ENCODE assay signal across 24 mouse cellular contexts in the genomic region with DNA sequence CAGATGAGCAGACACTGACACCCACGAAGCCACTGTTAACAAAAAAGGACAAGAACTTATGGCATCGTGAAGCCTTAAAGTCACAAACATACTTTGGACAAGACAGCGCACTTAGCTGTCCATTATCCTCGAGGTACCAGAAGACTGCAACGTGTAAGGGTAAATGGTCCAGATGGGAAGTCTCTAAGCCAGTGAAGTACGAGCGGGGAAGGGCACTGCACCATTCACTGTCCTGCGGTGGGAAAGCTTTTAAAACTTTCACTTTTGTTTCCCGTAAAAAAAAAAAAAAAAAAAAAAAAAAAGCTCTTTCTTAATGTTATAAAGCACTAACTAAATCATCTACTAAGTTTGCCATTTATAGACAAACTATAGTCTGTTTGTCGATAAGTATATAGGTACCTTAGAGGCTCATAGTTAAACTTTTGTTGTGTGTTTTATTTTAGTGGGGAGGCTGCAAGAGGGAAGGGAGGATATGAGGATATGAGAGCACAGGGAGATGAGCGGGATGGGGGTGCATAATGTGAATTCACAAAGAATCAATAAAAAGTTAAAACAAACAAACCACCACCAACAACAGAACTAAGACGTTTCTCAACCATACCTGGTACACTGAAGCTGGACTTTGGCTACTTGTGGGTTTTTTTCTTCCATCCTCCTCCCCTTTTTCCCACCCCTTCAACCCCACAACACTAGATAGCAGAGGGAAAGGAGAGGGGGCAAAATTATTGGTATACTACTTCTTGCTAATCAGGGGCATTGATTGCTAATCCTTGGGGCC.
A peak's percentile ranks its signal among the peaks of the same experiment; 100 is the strongest.
DNase-seq lines count a peak whose midpoint lies in the region; ATAC-seq and TF ChIP-seq lines count a peak whose summit lies in the region.
"Had no signal": no experiment of that assay in that cellular context is flagged by ENCODE, and none has a peak within 500 bp of the region (broad histone marks: within the 10 kb centered on the region; RNA-seq: fewer than 3 reads in every experiment).

No protein-coding gene starts in this region.

- TF ChIP-seq CTCF in liver, adult 2 months (IDR thresholded peaks at IDR 0.05; ENCODE audit: low read depth, low read length) = no peak
- TF ChIP-seq CTCF in CH12.LX (conservative IDR thresholded peaks at IDR 0.05 in 1 of 2, IDR thresholded peaks at IDR 0.05 in 1 of 2; ENCODE audit: low read depth in 2 of 2, low read length in 2 of 2) = no peak

- no peak for TF ChIP-seq EP300 in CH12.LX (IDR thresholded peaks at IDR 0.05; ENCODE audit: low read length)

- no peak overlapping the region for H3K4me2 ChIP-seq in liver, embryonic 12.5 days
- 0 out of 2 replicates have a peak overlapping the region, but pooled peaks have one; percentile 4 for H3K4me2 ChIP-seq in CH12.LX (ENCODE audit: insufficient read depth, low read depth, poor library complexity, severe bottlenecking)
- no peak overlapping the region for H3K4me2 ChIP-seq in forebrain, embryonic 12.5 days
- H3K4me2 ChIP-seq: embryonic facial prominence, embryonic 12.5 days; hindbrain, embryonic 13.5 days had no signal

- in situ Hi-C loops in CH12.LX (cut with MboI; ENCODE audit: low pct_ligation_motif_present, low pct_unique_long_range_greater_than_20kb, low sequenced_read_pairs) = no loop called here

- 54% methylated on average over 12 of the region's 12 CpGs for WGBS in liver, adult 2 months
- WGBS in liver, embryonic 12.5 days (ENCODE audit: insufficient replicate concordance) = 84% methylated on average over 12 of the region's 12 CpGs
- 90% methylated on average over 12 of the region's 12 CpGs for WGBS in forebrain, embryonic 12.5 days

- dilution Hi-C loops in CH12.LX (cut with MboI; ENCODE audit: extremely low pct_ligation_motif_present, extremely low pct_unique_long_range_greater_than_20kb, low sequenced_read_pairs) = no loop called here

- no peak overlapping the region for H3K9ac ChIP-seq in liver, adult 2 months (ENCODE audit: low read depth, low read length)
- no peak overlapping the region for H3K9ac ChIP-seq in liver, embryonic 12.5 days
- no peak overlapping the region for H3K9ac ChIP-seq in CH12.LX (ENCODE audit: insufficient read depth, low read depth)
- no peak overlapping the region for H3K9ac ChIP-seq in forebrain, embryonic 12.5 days
- H3K9ac ChIP-seq: embryonic facial prominence, embryonic 12.5 days; hindbrain, embryonic 13.5 days had no signal

- H3K4me1 ChIP-seq in liver, adult 2 months (ENCODE audit: control insufficient read depth, insufficient read depth, low read length) = peaks cover 10% of the 10 kb centered on the region
- H3K4me1 ChIP-seq in liver, embryonic 12.5 days = peaks cover 15% of the 10 kb centered on the region; the same call in 1 of the 2 replicates
- peaks cover 2 to 17% of the 10 kb centered on the region in 2 experiments; a peak in 2 of 4 replicates for H3K4me1 ChIP-seq in CH12.LX (ENCODE audit: control insufficient read depth in 1 of 2, insufficient read depth in 2 of 2)
- no peaks in the 10 kb centered on the region for H3K4me1 ChIP-seq in forebrain, embryonic 12.5 days
- H3K4me1 ChIP-seq: embryonic facial prominence, embryonic 12.5 days; heart, embryonic 10.5 days; hindbrain, embryonic 13.5 days had no signal

- TF ChIP-seq RAD21 in CH12.LX (IDR thresholded peaks at IDR 0.05; ENCODE audit: low read depth, low read length) = no peak

- H3K27me3 ChIP-seq in liver, adult 2 months (ENCODE audit: control insufficient read depth, insufficient read depth, low read length) = no peaks in the 10 kb centered on the region
- no peaks in the 10 kb centered on the region for H3K27me3 ChIP-seq in liver, embryonic 12.5 days (replicated peaks)
- H3K27me3 ChIP-seq in CH12.LX (replicated peaks) = no peaks in the 10 kb centered on the region
- no peaks in the 10 kb centered on the region for H3K27me3 ChIP-seq in forebrain, embryonic 12.5 days
- H3K27me3 ChIP-seq: embryonic facial prominence, embryonic 12.5 days; hindbrain, embryonic 13.5 days had no signal

- H3K27ac ChIP-seq in liver, adult 2 months (replicated peaks; ENCODE audit: insufficient read depth, low read depth, low read length) = no peak overlapping the region
- no peak overlapping the region for H3K27ac ChIP-seq in liver, embryonic 12.5 days
- H3K27ac ChIP-seq in CH12.LX (ENCODE audit: insufficient read depth, low read depth) = no peak overlapping the region
- no peak overlapping the region for H3K27ac ChIP-seq in forebrain, embryonic 12.5 days
- H3K27ac ChIP-seq: embryonic facial prominence, embryonic 12.5 days; gastrocnemius, adult 2 months; heart, embryonic 10.5 days; hindbrain, embryonic 13.5 days; hindbrain, postnatal 0 days had no signal

- H3K9me3 ChIP-seq in liver, embryonic 12.5 days (replicated peaks) = no peaks in the 10 kb centered on the region
- no peaks in the 10 kb centered on the region for H3K9me3 ChIP-seq in CH12.LX (replicated peaks; ENCODE audit: low read length)
- H3K9me3 ChIP-seq in forebrain, embryonic 12.5 days = no peaks in the 10 kb centered on the region
- H3K9me3 ChIP-seq: embryonic facial prominence, embryonic 12.5 days; G1E; heart, embryonic 10.5 days; hindbrain, embryonic 13.5 days had no signal

- H3K79me2 ChIP-seq in liver, adult 2 months (ENCODE audit: control insufficient read depth, insufficient read depth, low read length) = no peaks in the 10 kb centered on the region
- H3K79me2 ChIP-seq in CH12.LX (replicated peaks; ENCODE audit: control insufficient read depth, extremely low read depth, insufficient read depth, poor library complexity, severe bottlenecking) = no peaks in the 10 kb centered on the region

- no peaks in the 10 kb centered on the region for H3K36me3 ChIP-seq in liver, adult 2 months (ENCODE audit: control insufficient read depth, insufficient read depth, low read length)
- H3K36me3 ChIP-seq in liver, embryonic 12.5 days = no peaks in the 10 kb centered on the region
- no peaks in the 10 kb centered on the region for H3K36me3 ChIP-seq in CH12.LX (replicated peaks in 1 of 2; ENCODE audit: control insufficient read depth in 1 of 2, insufficient read depth in 1 of 2, low read length in 1 of 2)
- no peaks in the 10 kb centered on the region for H3K36me3 ChIP-seq in forebrain, embryonic 12.5 days (replicated peaks)
- H3K36me3 ChIP-seq: embryonic facial prominence, embryonic 12.5 days; heart, embryonic 10.5 days; hindbrain, embryonic 13.5 days had no signal

- H3K4me3 ChIP-seq in liver, adult 2 months (ENCODE audit: insufficient read depth, low read depth, low read length) = no peak overlapping the region
- H3K4me3 ChIP-seq in liver, embryonic 12.5 days = no peak overlapping the region
- no peak overlapping the region for H3K4me3 ChIP-seq in CH12.LX (replicated peaks in 1 of 3; ENCODE audit: low read depth in 2 of 3, low read length in 2 of 3, poor library complexity in 1 of 3)
- no peak overlapping the region for H3K4me3 ChIP-seq in forebrain, embryonic 12.5 days (replicated peaks)
- H3K4me3 ChIP-seq: embryonic facial prominence, embryonic 12.5 days; gastrocnemius, adult 2 months; heart, embryonic 10.5 days; hindbrain, embryonic 13.5 days had no signal

- TF ChIP-seq POLR2A in liver, adult 2 months (IDR thresholded peaks at IDR 0.05; ENCODE audit: extremely low read depth, insufficient read depth, low read length) = no peak
- no peak for TF ChIP-seq POLR2A in CH12.LX (IDR thresholded peaks at IDR 0.05; ENCODE audit: low read depth, low read length)

- no peak for ATAC-seq in liver, embryonic 12.5 days
- ATAC-seq in granulocyte monocyte progenitor cell, adult 5-6 weeks (replicated peaks; ENCODE audit: poor library complexity, severe bottlenecking) = peak; percentile 49
- peak; percentile 49 for ATAC-seq in megakaryocyte, adult 5-6 weeks (ENCODE audit: poor library complexity, severe bottlenecking)
- no peak for ATAC-seq in forebrain, embryonic 12.5 days (ENCODE audit: low FRiP score)
- ATAC-seq: forebrain, embryonic 16.5 days; hindbrain, postnatal 0 days had no signal

- peak; percentile 54 for DNase-seq in liver, adult 2 months (ENCODE audit: extremely low read depth, low read depth, low spot score)
- DNase-seq in CH12.LX (ENCODE audit: extremely low read depth) = no peak
- DNase-seq in layer of hippocampus, postnatal 25 days (ENCODE audit: extremely low spot score in 1 of 2, low spot score in 1 of 2) = no peak
- DNase-seq in layer of hippocampus, adult 9-10 months (ENCODE audit: low spot score) = no peak
- DNase-seq: adrenal gland, postnatal 10 days; B cell, adult 2 months; cerebellum, adult 11 months; cerebellum, adult 8-10 months; cerebellum, postnatal 14 days; gastrocnemius, adult 2 months; gastrocnemius, postnatal 36 days; heart, adult 18-20 months; heart, postnatal 10 days; heart, postnatal 4 days had no signal

TF ChIP-seq in CH12.LX, 34 proteins besides CTCF, POLR2A, EP300 and RAD21:
- no peak for TF ChIP-seq BHLHE40 (IDR thresholded peaks at IDR 0.05; ENCODE audit: low read depth, low read length)
- no peak for TF ChIP-seq NELFE (IDR thresholded peaks at IDR 0.05; ENCODE audit: low read depth, low read length)
- no peak for TF ChIP-seq ZMIZ1 (IDR thresholded peaks at IDR 0.05; ENCODE audit: low read depth, low read length)
- TF ChIP-seq USF1 (IDR thresholded peaks at IDR 0.05; ENCODE audit: low read depth, low read length) = no peak
- TF ChIP-seq TCF12 (IDR thresholded peaks at IDR 0.05; ENCODE audit: low read depth, low read length) = no peak
- no peak for TF ChIP-seq TBP (conservative IDR thresholded peaks at IDR 0.05; ENCODE audit: low read depth, low read length)
- no peak for TF ChIP-seq IRF4 (IDR thresholded peaks at IDR 0.05; ENCODE audit: low read depth, low read length)
- peak; percentile 72 for TF ChIP-seq ZNF384 (IDR thresholded peaks at IDR 0.05; ENCODE audit: low read depth, low read length)

Comparison
In these comparisons a context has a peak if more than half of its experiments do, and no peak if none do; other contexts are left out.
1. ATAC-seq: peak in granulocyte monocyte progenitor cell, adult 5-6 weeks (single experiment) and megakaryocyte, adult 5-6 weeks (single experiment); none in liver, embryonic 12.5 days (single experiment) and forebrain, embryonic 12.5 days (single experiment).